Mouse (Mus musculus): ENCODE measurements at regions not wholly inside any gene's neighbourhood (a gene's known extent, or its start where the extent isn't known, plus 50 kb on each side); places are given as distances from the start of the nearest gene placed in this dataset.

DNA sequence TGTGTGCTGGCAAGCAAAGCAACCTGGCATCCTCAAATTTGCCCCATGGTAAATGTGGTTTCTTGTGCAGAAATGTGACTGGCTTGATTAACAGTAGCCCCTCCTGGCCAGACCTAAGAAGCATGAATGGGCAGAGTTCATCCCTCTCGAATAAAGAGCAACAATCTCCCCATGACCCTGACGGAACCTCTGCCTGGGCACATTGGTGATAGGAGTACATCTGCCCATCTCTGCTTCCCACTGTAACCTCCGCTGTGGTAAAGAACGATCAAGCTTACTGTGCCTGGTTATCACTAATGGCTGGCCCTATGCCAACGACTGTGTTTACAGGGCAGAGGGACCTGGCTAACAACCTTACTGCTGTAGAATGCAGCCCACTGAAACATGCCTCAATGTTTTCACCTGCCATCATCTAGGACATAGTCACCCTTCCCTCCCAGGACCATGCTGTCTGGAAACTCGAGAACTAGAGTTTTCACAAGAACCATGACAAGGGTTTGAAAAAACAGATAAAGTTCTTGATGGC, 69.6 kb upstream of the Tspan2 start:
- no peak for DNase-seq

GRCm38 (mm10) chr3:102667796-102668195, 66.5 kb upstream of the Tspan2 start:
- DNase-seq: no peak

- DNase-seq: no peak
Observed at GRCm38 (mm10) chr3:102668556-102668955, 65.8 kb upstream of the Tspan2 start.

GRCm38 (mm10) chr3:102669951-102670350, 64.4 kb upstream of the Tspan2 start:
- DNase-seq: no peak

DNA sequence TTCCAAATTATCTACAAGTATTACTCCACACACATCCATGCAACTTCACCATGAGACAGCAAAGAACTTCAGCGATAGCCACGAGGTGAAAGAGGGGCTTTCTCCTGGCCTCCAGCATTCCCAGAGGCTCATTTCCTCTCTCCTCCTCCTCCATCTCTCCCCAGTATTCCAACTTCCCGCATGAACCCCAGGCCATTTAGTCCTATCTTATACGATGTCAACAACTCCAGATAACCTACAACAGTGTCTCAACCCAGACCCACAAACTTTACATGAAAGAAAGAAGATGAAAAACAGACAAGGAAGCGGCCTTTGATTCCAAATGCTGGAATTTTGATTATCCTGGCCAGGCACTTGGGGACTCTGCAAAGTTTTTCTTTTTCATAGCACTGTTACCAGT, 63.8 kb upstream of the Tspan2 start:
- DNase-seq: no peak

DNA sequence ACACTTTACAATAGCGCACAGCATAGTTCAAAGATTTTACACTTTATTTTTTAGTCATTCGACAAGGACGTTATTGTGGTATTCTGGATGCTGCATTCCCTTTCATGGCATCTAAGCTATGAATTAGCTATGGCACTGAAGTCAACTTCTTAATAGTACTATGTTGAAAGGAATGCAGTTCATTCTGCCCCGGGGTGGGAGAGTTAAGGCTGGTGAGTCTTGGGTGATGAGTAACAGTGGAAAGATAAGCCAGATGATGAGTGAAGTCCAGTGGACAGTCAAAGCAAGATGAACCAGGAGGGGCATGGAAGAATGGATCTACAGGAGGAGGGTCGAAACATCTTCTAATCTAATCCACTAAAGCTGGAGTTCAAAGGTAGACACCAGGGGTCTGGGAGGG, 63.4 kb upstream of the Tspan2 start:
- no peak for DNase-seq

- DNase-seq: no peak
Observed at GRCm38 (mm10) chr3:102673506-102673905, 60.8 kb upstream of the Tspan2 start.

DNA sequence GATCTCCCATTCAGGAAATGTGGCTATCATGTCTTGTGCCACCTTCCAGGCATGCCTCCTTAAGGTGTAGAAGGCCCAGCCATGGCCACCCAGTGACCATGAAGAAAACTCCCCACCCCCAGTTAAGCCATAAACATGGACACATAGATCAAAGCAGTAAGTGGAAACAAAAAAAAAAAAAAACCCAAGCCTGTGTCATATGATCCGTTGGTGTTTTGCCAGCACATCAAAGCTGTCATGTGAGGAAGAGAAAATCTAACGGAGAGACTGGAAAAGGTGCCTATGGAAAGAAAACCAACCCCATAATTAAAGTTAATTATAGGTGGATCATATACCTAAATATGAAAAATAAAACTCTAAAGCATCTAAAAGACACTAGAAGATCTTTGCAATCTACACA, 60.3 kb upstream of the Tspan2 start:
- DNase-seq: no peak

GRCm38 (mm10) chr3:102676946-102677534, 57.3 kb upstream of the Tspan2 start:
- DNase-seq: no peak

GRCm38 (mm10) chr3:102678516-102678915, 55.8 kb upstream of the Tspan2 start:
- peak; percentile 68 for DNase-seq

DNA sequence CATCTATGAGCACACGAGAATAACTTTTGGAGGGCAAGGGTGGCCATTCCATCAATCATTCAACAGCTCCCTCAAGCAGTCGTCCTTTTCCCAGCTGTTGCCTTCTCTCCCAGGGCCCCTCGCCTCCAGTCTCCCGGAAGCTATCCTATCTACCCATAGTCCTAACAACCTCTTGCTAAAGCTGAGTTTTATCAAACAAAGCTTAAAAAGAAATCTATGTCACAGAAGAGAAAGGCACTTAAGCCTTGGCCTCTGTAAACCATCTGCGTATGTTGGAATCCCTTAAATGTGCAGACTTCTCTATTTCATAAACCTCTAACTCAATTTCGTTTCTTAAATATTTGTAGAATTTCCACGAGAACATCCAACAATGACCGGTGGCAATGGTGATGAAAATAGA, 51.9 kb upstream of the Tspan2 start:
- DNase-seq: no peak

DNA sequence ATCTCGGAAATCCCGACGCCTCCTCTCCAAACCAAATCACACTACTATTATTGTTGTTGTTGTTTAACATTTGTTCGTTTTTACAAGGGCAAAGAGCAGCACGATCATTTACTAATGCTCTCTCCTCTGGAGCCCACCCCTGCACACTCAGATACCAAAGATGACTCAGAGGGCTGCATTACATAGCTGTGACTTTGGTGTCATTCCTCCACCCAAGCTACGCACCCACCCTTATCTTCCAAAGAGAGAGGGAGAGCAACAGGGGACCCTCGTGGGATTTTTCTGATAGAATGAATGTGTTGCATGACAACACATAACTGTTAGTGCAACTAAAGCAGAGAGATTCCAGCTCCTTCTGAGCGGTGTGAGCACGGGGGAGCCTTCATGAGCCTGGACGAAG, 50.8 kb upstream of the Tspan2 start:
- DNase-seq: no peak

All from kidney, postnatal 14 days (tissue).